Mouse (Mus musculus) gastrocnemius, adult 2 months (tissue): ENCODE measurements around the gene Htatip2. TPM values are rescaled to one million over a fixed set of nuclear protein-coding genes. Genes with fewer than 3 reads are reported as not detected.

ENCODE experiments used
- DNase-seq: peaks from one replicate; pipeline ENCODE4 v3.0.0; 2022
- H3K27ac ChIP-seq: fragments of 200-600 bp; 2 replicates; pipeline ENCODE4 v1.8.1; 2022; ENCODE audit warnings: mild to moderate bottlenecking
- H3K4me3 ChIP-seq: fragments of 200-600 bp; 2 replicates; pipeline ENCODE4 v1.8.1; 2022; ENCODE audit warnings: mild to moderate bottlenecking, moderate library complexity
- CTCF ChIP-seq: fragments of 200-600 bp; IDR thresholded peaks from 2 replicates; pipeline ENCODE4 v1.8.1; 2022; ENCODE audit warnings: antibody characterized with exemption, mild to moderate bottlenecking, moderate library complexity
- intact Hi-C: fragments of 180-260 bp; cut with DNase I; formaldehyde crosslinking; loops from one replicate; pipeline ENCODE4 v1.15.1; 2025
- total RNA-seq, 2 experiments: library from RNA; stranded (reverse); gene quantifications; 2 replicates each; pipeline ENCODE4 v1.2.3; 2021

The Htatip2 gene
- total RNA-seq, 2 experiments from 2014 or later, result 3.9 to 4.0 TPM

DNA sequence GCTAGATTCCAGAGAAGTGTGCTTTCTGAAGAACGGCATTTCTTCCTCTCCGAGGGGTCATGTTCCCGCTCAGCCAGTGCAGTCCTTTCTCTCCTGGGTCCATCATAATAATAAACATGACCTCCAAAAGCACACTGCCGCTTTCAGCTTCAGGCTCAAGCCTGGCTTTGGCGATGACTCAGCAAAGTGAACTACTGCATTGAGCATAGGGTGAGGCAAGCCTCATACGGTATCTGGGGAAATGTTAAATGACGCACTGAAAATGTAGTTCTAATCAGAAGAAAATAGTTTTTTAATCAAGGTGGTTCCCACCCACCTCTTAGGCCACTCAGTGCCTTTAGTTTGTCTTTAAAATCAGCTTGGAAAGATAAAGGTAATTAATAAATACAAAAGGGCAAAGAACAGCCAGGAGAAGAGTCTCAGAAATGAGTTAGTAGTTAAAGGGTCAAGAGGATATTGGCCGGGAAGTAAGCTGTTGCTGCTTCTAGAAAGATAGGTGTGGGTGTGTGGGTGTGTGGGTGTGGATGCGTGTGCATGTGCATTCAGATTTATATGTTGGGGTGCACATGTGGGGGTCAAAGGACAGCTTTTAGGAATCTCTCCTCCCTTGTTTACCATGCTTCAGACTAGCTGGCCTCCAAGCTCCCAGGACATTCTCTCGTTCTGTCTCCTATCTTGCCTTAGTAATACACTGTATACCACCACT lies 5.2 kb downstream of the Htatip2 start:
- no peak for DNase-seq
- no peak overlapping the region for H3K27ac ChIP-seq
- TF ChIP-seq CTCF, result no peak
- intact Hi-C loops, result no loop called here
- no peak overlapping the region for H3K4me3 ChIP-seq

DNA sequence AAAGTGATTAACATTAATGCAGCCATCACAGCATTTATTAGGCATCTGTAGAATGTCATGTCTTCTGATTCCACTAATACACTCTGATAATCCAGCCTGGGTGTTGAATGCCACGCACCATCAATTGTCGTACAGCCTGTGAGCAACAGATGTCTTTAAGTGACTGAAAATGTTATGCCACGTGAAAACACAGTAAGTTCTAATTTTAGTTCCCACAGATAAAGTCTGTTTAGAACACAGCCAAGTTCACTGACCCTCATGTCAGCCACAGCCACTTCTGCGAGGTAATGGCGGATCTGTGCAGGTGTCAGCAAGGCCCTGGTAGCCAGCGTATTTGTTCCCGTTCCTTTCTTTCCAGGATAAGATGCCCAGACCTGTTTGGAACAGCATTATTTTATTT lies 7.3 kb downstream of the Htatip2 start:
- Histone ChIP-seq H3K27ac (no peak overlapping the region), H3K4me3 (no peak overlapping the region)
- TF ChIP-seq CTCF, result no peak
- no peak for DNase-seq
- intact Hi-C loops, result no loop called here

DNA sequence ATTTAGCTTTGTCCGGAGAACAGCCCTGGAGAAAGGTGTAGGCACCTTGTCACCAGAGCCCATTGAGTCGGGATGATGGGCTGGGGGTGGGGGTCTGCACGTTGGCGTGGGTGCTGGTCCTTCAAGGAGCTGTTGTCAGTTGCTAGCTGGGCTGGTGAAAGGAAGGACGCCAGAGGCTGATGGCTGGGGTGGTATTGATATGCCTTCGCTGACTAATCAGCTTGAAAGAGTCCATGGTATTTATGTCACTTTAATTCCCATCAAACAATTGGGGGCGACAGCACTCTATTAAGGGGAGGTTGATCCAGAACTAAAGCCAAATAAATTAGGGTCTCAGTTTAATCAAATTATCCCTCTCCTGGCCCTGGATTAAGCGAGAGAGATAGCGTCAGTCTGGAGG lies 9.6 kb downstream of the Htatip2 start:
- H3K27ac ChIP-seq, result no peak overlapping the region
- no peak overlapping the region for H3K4me3 ChIP-seq
- TF ChIP-seq CTCF, result no peak
- no peak for DNase-seq
- intact Hi-C loops, result no loop called here

DNA sequence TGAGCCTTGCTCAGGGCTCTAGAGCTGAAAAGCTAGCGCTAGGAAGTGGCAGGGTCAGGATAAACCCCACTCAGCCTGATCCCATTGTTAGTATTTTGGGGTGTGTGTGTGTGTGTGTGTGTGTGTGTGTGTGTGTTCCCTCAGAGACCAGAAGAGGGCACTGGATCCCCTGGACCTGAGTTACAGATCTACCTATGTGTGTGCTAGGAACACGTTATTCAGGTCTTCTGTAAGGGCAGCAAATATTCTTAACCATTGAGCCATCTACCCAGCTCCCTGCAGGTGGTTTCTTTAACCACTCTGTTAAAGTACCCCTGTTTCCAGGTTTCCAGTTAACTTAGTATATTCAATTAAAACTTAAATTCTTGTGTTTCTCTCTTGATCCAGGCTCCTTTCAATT lies 15.5 kb downstream of the Htatip2 start:
- intact Hi-C loops, result no loop called here
- Histone ChIP-seq H3K27ac (no peak overlapping the region), H3K4me3 (no peak overlapping the region)
- DNase-seq, result no peak
- TF ChIP-seq CTCF, result no peak

DNA sequence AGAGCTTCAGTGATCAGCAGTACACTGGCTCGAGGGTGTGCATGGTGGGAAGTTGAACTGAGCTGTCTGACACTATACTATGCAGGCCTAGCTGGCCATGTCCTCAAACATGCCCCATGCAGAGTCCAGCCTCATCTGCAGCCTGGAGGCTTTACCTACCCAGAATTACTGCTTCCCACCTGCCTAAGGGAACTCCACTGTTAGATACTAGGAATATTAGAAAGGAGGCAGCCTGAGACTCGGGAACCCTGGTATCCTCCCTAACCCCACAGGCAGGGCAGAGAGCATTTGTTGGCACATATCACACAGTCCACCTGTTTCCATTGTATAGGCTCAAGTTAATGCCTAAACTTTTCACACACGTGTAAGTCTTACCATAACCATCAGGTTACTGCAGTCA lies 18.7 kb downstream of the Htatip2 start:
- intact Hi-C loops, result no loop called here
- Histone ChIP-seq H3K27ac (no peak overlapping the region), H3K4me3 (no peak overlapping the region)
- no peak for TF ChIP-seq CTCF
- DNase-seq, result no peak

DNA sequence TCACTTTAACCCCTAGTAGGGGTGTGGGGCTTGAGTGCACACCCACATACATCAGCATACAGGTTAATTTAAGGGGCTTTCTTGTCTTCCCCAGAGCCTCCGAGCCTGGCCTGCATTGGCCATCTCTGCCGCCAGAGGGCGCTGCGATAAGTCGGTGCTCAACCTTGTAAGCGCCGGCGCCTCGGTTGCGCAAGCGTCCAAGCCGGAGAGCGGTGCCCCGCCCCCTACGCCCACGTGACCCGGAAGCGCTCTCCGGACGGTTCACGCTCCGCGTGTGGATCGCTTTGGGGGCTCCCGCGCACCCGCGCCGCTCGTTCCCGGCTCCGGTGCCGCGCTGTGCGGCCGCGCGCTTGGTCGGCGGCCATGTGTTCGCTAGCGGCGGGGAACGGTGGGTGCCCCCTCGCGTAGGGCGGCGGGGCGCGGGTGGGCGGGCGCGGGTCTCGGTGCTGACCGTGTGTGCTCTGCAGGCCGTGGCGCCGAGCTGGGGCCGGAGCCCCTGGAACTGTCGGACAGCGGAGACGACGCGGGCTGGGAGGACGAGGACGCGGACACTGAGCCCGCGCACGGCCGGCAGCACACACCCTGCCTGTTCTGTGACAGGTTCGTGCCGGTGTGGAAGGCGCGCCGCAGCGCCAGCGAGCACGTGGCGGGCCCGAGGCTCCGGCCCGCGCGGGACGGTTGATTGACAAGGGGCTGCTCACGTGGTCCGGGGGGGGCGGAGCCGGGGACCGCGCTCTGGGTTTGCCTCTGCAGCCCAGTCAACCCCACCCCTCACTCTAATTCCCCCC lies 19.4 kb downstream of the Htatip2 start, which contains the start of gene Prmt3:
Gene Prmt3 (plus strand): TSS at position 233 of the 788 bp plus-strand sequence.
- peak within 1 kb of the TSS; percentile 94 for H3K4me3 ChIP-seq
- peak within 1 kb of the TSS; percentile 84 for H3K27ac ChIP-seq
- TF ChIP-seq CTCF, result no peak; the same call in 1 of the 2 replicates
- intact Hi-C loops, result loop anchor here (1.0 kb wide), 1 partner anchor 145 kb away; no protein-coding TSS in a partner anchor
- peak; percentile 98 for DNase-seq

DNA sequence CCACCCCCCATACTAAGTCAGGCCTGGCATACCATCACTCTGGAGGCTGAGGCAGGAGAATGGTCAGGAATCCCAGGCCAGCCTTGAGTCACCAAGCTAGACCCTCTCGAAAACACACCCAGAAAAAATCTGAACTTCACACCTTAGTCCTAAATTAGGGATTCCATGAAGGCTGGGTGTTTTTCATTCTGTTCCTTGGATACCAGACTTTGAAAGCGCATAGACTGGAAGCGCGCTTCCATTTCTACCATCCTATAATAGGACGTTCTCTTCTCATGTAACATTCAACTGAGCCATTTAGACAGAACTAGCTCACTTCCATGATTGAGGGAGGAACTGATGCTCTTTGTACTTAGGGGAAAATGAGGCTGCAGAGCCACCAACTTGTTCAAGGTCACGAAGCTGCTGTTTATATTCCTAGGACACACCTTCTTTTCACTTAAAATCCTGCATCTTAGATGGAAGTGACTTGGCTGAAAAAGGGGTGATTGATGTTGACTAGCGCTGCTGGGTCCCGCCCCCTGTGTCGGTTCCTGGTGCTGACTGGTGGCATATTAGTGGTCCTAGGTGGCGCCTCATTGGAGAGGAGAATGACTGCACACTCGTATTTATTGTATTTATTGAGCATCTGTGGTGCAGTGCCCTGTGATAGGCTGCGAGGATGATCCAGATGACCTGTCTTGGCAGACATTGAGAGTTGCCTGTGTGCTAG lies 20.1 kb downstream of the Htatip2 start:
- intact Hi-C loops, result loop anchor here (1.0 kb wide), 1 partner anchor 144 kb away; no protein-coding TSS in a partner anchor
- Histone ChIP-seq H3K27ac (peak overlapping the region; percentile 84), H3K4me3 (peak overlapping the region; percentile 94)
- DNase-seq, result no peak
- TF ChIP-seq CTCF, result no peak

DNA sequence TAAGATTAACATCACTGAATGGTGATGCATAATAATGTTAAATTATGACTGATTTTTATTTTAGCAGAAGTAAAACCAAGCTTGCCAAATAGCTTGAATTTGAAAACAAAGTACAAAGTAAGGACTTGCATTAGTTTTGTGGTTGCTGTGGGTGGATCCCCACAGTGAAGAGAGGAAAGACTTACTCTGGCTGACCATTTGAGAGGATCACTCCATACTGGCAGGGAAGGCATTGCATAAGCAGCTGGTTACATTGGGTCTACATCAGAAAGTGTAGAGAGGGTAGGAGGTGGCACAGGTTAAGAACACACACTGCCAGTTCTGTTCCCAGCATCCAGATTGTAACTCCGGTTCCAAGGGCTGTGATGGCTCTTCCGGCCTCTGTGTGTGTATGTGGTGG lies 24.1 kb downstream of the Htatip2 start:
- TF ChIP-seq CTCF, result no peak
- DNase-seq, result no peak

DNA sequence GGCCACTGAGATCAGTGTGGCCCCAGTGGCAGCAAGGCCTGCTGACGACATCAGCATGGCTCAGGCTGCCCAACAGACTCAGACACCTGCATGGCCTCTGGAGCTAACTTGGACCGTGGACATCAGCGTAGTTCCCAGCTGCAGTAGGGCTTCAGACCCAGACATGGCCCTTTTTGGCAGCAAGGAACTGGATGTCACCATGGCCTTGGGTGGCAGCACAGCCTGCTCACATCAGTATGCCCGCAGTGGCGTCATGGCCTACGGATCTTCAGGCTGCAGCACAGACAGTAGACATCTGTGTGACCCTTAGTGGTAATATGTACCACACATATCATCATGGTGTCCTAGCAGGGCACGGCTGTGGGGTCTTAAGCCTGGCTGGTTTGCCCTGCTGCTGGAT lies 26.2 kb downstream of the Htatip2 start:
- Histone ChIP-seq H3K27ac (no peak overlapping the region), H3K4me3 (no peak overlapping the region)
- no peak for DNase-seq
- TF ChIP-seq CTCF, result no peak
- intact Hi-C loops, result no loop called here

More for the DNA sequence above, 24.1 kb downstream of the Htatip2 start:
- Histone ChIP-seq H3K4me3 (no peak overlapping the region), H3K27ac (no peak overlapping the region)
- intact Hi-C loops, result no loop called here

DNA sequence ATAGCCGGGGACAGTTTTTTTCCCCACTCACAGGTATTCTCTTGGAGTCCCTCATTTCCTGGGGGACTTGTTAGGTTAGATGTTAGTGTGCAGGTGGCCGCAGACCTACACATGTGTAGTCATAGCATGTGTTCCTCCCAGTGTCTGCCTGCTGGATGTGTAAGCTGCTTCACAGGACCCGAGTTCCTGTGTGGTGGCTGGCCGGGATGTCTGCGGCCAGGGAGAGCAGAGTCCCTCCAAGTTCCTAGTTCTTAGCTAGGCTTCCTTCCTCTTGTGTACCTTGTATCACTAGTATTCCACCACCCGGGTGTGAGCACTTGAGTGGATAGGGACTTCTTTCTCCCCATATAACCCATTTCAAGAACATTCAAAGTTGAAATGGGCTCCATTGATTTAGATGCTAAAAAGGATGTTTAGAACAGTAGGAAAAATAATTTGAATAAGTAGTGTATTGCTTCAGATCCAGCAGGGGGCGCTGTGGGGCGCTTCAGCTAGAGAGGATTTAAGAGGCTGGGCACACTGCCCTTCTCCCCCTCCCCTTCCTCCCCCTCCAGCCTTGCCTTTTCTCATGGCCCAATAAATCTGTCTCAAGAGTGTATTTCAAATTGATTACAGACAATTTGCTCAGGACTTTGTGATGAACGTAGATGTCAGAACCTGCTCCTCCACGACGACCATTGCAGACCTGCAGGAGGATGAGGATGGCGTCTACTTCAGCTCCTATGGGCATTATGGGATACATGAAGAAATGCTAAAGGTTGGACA lies 27.9 kb downstream of the Htatip2 start:
- Histone ChIP-seq H3K27ac (no peak overlapping the region), H3K4me3 (no peak overlapping the region)
- intact Hi-C loops, result no loop called here
- TF ChIP-seq CTCF, result peak; percentile 79
- peak; percentile 68 for DNase-seq

DNA sequence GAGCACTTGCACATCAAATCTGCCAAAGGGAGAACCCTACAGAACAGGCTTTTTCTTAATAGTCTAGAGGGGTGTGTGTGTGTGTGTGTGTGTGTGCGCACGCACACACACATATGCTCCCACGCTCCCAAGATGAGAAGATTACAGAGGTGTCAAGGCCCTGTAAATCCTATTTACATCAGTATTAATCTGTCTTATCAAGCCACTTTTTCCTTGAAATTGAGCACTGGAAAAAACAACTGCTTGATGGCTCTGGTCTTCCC lies 28.4 kb downstream of the Htatip2 start:
- H3K27ac ChIP-seq, result no peak overlapping the region
- no peak for TF ChIP-seq CTCF
- H3K4me3 ChIP-seq, result no peak overlapping the region
- intact Hi-C loops, result no loop called here
- no peak for DNase-seq

DNA sequence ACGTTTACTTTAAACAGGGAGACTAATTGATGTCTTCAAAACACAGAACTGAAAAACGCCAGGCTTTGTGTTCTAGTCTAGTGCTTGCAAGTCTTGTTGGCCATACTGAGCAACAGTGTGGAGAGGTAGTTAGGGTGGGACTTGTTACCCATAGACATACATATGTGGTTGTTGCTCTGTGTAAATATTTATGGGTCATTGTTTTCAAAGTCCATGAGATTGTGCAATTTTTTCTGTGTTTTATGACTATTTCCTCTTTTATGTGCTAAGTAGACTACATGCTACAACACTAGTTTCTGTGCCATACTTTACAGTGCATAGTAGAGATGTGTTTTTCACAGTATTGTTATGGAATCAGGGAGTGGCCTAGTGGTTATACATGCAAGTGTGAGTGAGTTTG lies 35.4 kb downstream of the Htatip2 start:
- no peak overlapping the region for H3K4me3 ChIP-seq
- no peak for DNase-seq
- no peak overlapping the region for H3K27ac ChIP-seq
- TF ChIP-seq CTCF, result no peak
- intact Hi-C loops, result no loop called here

DNA sequence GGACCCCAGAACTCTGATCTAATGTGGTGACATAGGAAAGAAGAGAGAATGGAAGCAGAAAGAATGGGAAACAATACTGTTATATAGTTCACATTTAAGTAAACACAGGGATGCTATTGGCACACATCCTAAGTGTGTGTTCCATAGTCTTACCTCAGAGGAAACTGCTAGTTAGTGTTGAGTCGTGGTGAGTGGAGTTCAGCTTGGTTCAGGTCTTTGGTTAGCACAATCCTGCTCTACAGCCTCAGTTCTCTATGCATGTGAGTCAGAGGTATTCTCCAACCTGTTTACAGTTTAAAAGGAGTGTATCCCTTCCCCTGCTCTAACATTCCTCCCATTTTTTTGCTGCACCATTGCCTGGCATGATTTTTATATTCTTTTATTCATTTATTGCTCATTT lies 38.3 kb downstream of the Htatip2 start:
- H3K4me3 ChIP-seq, result no peak overlapping the region
- no peak for DNase-seq
- TF ChIP-seq CTCF, result no peak
- no peak overlapping the region for H3K27ac ChIP-seq
- intact Hi-C loops, result no loop called here
